Mouse (Mus musculus) embryonic fibroblast, embryonic 13.5 days (primary cell): ENCODE results near the gene Adam19.

Source experiments
- CTCF ChIP-seq: IDR thresholded peaks from 2 replicates; pipeline ENCODE4 v1.5.1; 2011; ENCODE audit warnings: mild to moderate bottlenecking, control low read depth, low read length, moderate library complexity, borderline replicate concordance; ENCODE audit not compliant: insufficient read depth
- POLR2A ChIP-seq: IDR thresholded peaks from 2 replicates; pipeline ENCODE4 v1.6.1; 2011; ENCODE audit warnings: low read depth, mild to moderate bottlenecking, control low read depth, low read length, moderate library complexity

GRCm38 (mm10) chr11:46169908-46170307 lies 114.1 kb downstream of the Adam19 start:
- no peak for TF ChIP-seq POLR2A
- TF ChIP-seq CTCF = no peak
